8 mouse cellular contexts compared by ENCODE assay signal in genomic region chr2:165886482-165886856, GRCm38 (mm10). TPM values are rescaled to one million over a fixed set of nuclear protein-coding genes. Genes with fewer than 3 reads are reported as not detected.
DNase-seq lines count a peak whose midpoint lies in the region; ATAC-seq and TF ChIP-seq lines count a peak whose summit lies in the region.

No protein-coding gene starts in this region.

- peak overlapping the region; percentile 37 for H3K9ac ChIP-seq in embryonic facial prominence, embryonic 11.5 days (replicated peaks; ENCODE audit: low read length)
- H3K9ac ChIP-seq in hindbrain, embryonic 13.5 days: peak overlapping the region; percentile 76; the same call in 1 of the 2 replicates
- peak overlapping the region; percentile 55 for H3K9ac ChIP-seq in liver, adult 2 months (ENCODE audit: low read depth, low read length)
- H3K9ac ChIP-seq in stomach, embryonic 15.5 days: no peak overlapping the region

- WGBS in embryonic facial prominence, embryonic 11.5 days: 2% methylated on average over 3 of the region's 3 CpGs
- 0% methylated on average over 3 of the region's 3 CpGs for WGBS in hindbrain, embryonic 13.5 days
- WGBS in liver, adult 2 months: 10% methylated on average over 3 of the region's 3 CpGs
- 9% methylated on average over 3 of the region's 3 CpGs for WGBS in stomach, embryonic 15.5 days

- TF ChIP-seq POLR2A in liver, adult 2 months (IDR thresholded peaks at IDR 0.05; ENCODE audit: extremely low read depth, insufficient read depth, low read length): no peak; the same call in 1 of the 2 replicates

- H3K9me3 ChIP-seq in embryonic facial prominence, embryonic 11.5 days (replicated peaks; ENCODE audit: control insufficient read depth, low read length): no peaks in the 10 kb centered on the region
- H3K9me3 ChIP-seq in hindbrain, embryonic 13.5 days: no peaks in the 10 kb centered on the region
- no peaks in the 10 kb centered on the region for H3K9me3 ChIP-seq in stomach, embryonic 15.5 days

- H3K79me2 ChIP-seq in liver, adult 2 months (ENCODE audit: control insufficient read depth, insufficient read depth, low read length): peaks cover 6% of the 10 kb centered on the region; the same call in 1 of the 2 replicates

- no peak for ATAC-seq in embryonic facial prominence, embryonic 11.5 days (replicated peaks; ENCODE audit: insufficient number of reproducible peaks, low FRiP score, low TSS enrichment, low read depth)
- no peak for ATAC-seq in hindbrain, embryonic 13.5 days (ENCODE audit: low FRiP score)
- no peak for ATAC-seq in stomach, embryonic 15.5 days (ENCODE audit: insufficient read depth, low FRiP score, low read depth)

- no peak overlapping the region for H3K4me2 ChIP-seq in embryonic facial prominence, embryonic 11.5 days (ENCODE audit: low read depth, low read length)
- no peak overlapping the region for H3K4me2 ChIP-seq in hindbrain, embryonic 13.5 days
- H3K4me2 ChIP-seq in stomach, embryonic 15.5 days: peak overlapping the region; percentile 27

- peaks cover 45% of the 10 kb centered on the region for H3K4me1 ChIP-seq in embryonic facial prominence, embryonic 11.5 days (ENCODE audit: control insufficient read depth, insufficient read depth, low read length)
- peaks cover 84% of the 10 kb centered on the region for H3K4me1 ChIP-seq in hindbrain, embryonic 13.5 days (replicated peaks)
- peaks cover 52% of the 10 kb centered on the region for H3K4me1 ChIP-seq in liver, adult 2 months (ENCODE audit: control insufficient read depth, insufficient read depth, low read length)
- peaks cover 83% of the 10 kb centered on the region for H3K4me1 ChIP-seq in stomach, embryonic 15.5 days

- H3K27ac ChIP-seq in gastrocnemius, adult 2 months: peak overlapping the region; percentile 98
- H3K27ac ChIP-seq in embryonic facial prominence, embryonic 11.5 days (replicated peaks; ENCODE audit: low read depth, low read length): peak overlapping the region; percentile 95
- peak overlapping the region; percentile 100 for H3K27ac ChIP-seq in hindbrain, embryonic 13.5 days
- peak overlapping the region; percentile 99 for H3K27ac ChIP-seq in liver, adult 2 months (replicated peaks; ENCODE audit: insufficient read depth, low read depth, low read length)
- peak overlapping the region; percentile 100 for H3K27ac ChIP-seq in stomach, embryonic 15.5 days

- TF ChIP-seq CTCF in gastrocnemius, adult 2 months (IDR thresholded peaks at IDR 0.05): no peak
- TF ChIP-seq CTCF in liver, adult 2 months (IDR thresholded peaks at IDR 0.05; ENCODE audit: low read depth, low read length): no peak

- DNase-seq in gastrocnemius, adult 2 months: no peak
- DNase-seq in gastrocnemius, postnatal 36 days: no peak
- DNase-seq in adipocyte (ENCODE audit: low spot score): peak; percentile 76
- DNase-seq in embryonic facial prominence, embryonic 11.5 days (ENCODE audit: low spot score): peak; percentile 54
- peak; percentile 99 for DNase-seq in liver, adult 2 months (ENCODE audit: extremely low read depth, low read depth, low spot score)
- no peak for DNase-seq in right cerebral cortex, postnatal 14 days

- H3K4me3 ChIP-seq in gastrocnemius, adult 2 months: no peak overlapping the region
- no peak overlapping the region for H3K4me3 ChIP-seq in embryonic facial prominence, embryonic 11.5 days (ENCODE audit: low read depth, low read length)
- no peak overlapping the region for H3K4me3 ChIP-seq in hindbrain, embryonic 13.5 days
- no peak overlapping the region for H3K4me3 ChIP-seq in liver, adult 2 months (ENCODE audit: insufficient read depth, low read depth, low read length)
- H3K4me3 ChIP-seq in stomach, embryonic 15.5 days (replicated peaks): no peak overlapping the region

- intact Hi-C loops in gastrocnemius, adult 2 months (cut with DNase I): no loop called here
- intact Hi-C loops in gastrocnemius, postnatal 36 days (cut with DNase I): no loop called here

- H3K36me3 ChIP-seq in embryonic facial prominence, embryonic 11.5 days (replicated peaks; ENCODE audit: control insufficient read depth, insufficient read depth, low read depth, low read length): no peaks in the 10 kb centered on the region
- H3K36me3 ChIP-seq in hindbrain, embryonic 13.5 days: no peaks in the 10 kb centered on the region
- H3K36me3 ChIP-seq in liver, adult 2 months (ENCODE audit: control insufficient read depth, insufficient read depth, low read length): no peaks in the 10 kb centered on the region
- no peaks in the 10 kb centered on the region for H3K36me3 ChIP-seq in stomach, embryonic 15.5 days

- H3K27me3 ChIP-seq in embryonic facial prominence, embryonic 11.5 days (ENCODE audit: control insufficient read depth, insufficient read depth, low read length): no peaks in the 10 kb centered on the region
- H3K27me3 ChIP-seq in hindbrain, embryonic 13.5 days: no peaks in the 10 kb centered on the region
- H3K27me3 ChIP-seq in liver, adult 2 months (ENCODE audit: control insufficient read depth, insufficient read depth, low read length): no peaks in the 10 kb centered on the region
- H3K27me3 ChIP-seq in stomach, embryonic 15.5 days (replicated peaks): no peaks in the 10 kb centered on the region

RNA-seq across cellular contexts. Expression of gene Zmynd8, which starts 12.3 kb away (rescaled TPM):
- total RNA-seq in gastrocnemius, adult 2 months (2021): 10 to 100 TPM; 13.1 to 23.3 TPM
- 10 to 100 TPM; 12.7 to 17.3 TPM for total RNA-seq in gastrocnemius, postnatal 36 days (2021)
- 36.1 and 36.8 TPM in 2 replicates for polyA plus RNA-seq in embryonic facial prominence, embryonic 11.5 days (2014; fragmentation: Nextera tagmentation; extraction: Ambion mirVana)
- 82.2 and 86.6 TPM in 2 replicates for polyA plus RNA-seq in hindbrain, embryonic 13.5 days (2015; fragmentation: Nextera tagmentation; extraction: Ambion mirVana)
- total RNA-seq in liver, adult 2 months (2014; rRNA removed): 10.0 and 10.8 TPM in 2 replicates
- polyA plus RNA-seq in liver, adult 2 months (2012; rRNA removed): 6.4 and 7.8 TPM in 2 replicates
- 53.6 and 54.5 TPM in 2 replicates for polyA plus RNA-seq in stomach, embryonic 15.5 days (2015; fragmentation: Nextera tagmentation; extraction: Ambion mirVana)

Comparison
In these comparisons a context has a peak if more than half of its experiments do, and no peak if none do; other contexts are left out.
1. DNase-seq: peak in adipocyte (single experiment), embryonic facial prominence, embryonic 11.5 days (single experiment) and liver, adult 2 months (single experiment); none in gastrocnemius, adult 2 months (single experiment), gastrocnemius, postnatal 36 days (0 of 2) and right cerebral cortex, postnatal 14 days (single experiment).
2. Peak in every context shown above with its lines, with median percentiles within 50 percentile points of each other: H3K27ac ChIP-seq.